Mouse (Mus musculus) stomach, embryonic 16.5 days (tissue): Measurements from ENCODE around the gene Epb41l1. TPM values are rescaled to one million over a fixed set of nuclear protein-coding genes. Genes with fewer than 3 reads are reported as not detected.
"Not testable (repeated sequence)": the region's sequence is repeated elsewhere in the genome, so short reads cannot be mapped to it uniquely, and the experiment has no call there.

ENCODE experiments used
- ATAC-seq: fragments of 200-750 bp; cut with Nextera tagmentation; 2 replicates; pipeline ENCODE4 v1.8.0; 2017; ENCODE audit warnings: moderate number of reproducible peaks, moderate TSS enrichment; ENCODE audit not compliant: insufficient read depth, low FRiP score
- H3K27ac ChIP-seq: fragments of 300-500 bp; sonication (generic); 2 replicates; pipeline ENCODE4 v1.5.1; 2014; ENCODE audit warnings: low read length
- H3K27me3 ChIP-seq: fragments of 300-500 bp; sonication (generic); 2 replicates; pipeline ENCODE4 v1.6.1; 2014; ENCODE audit warnings: low read length, control low read depth, mixed read lengths; ENCODE audit not compliant: control insufficient read depth, insufficient read depth
- H3K36me3 ChIP-seq: fragments of 300-500 bp; sonication (generic); 2 replicates; pipeline ENCODE4 v1.6.1; 2014; ENCODE audit warnings: low read length; ENCODE audit not compliant: control insufficient read depth, insufficient read depth
- H3K4me1 ChIP-seq: fragments of 300-500 bp; sonication (generic); 2 replicates; pipeline ENCODE4 v1.6.1; 2014; ENCODE audit warnings: low read length, control low read depth, mixed read lengths; ENCODE audit not compliant: control insufficient read depth, insufficient read depth
- H3K4me2 ChIP-seq: fragments of 300-500 bp; sonication (generic); 2 replicates; pipeline ENCODE4 v1.6.1; 2014; ENCODE audit warnings: low read depth, low read length, mixed read lengths
- H3K4me3 ChIP-seq: fragments of 300-500 bp; sonication (generic); replicated peaks from 2 replicates; pipeline ENCODE4 v1.5.1; 2014; ENCODE audit warnings: mild to moderate bottlenecking, low read length
- H3K9ac ChIP-seq: fragments of 300-500 bp; sonication (generic); 2 replicates; pipeline ENCODE4 v1.6.1; 2014; ENCODE audit warnings: low read length
- H3K9me3 ChIP-seq: fragments of 300-500 bp; sonication (generic); replicated peaks from 2 replicates; pipeline ENCODE4 v1.6.1; 2016; ENCODE audit warnings: low read length, control low read depth; ENCODE audit not compliant: control insufficient read depth
- WGBS: fragments of 180-500 bp; shearing (Covaris S2); extraction: QIAGEN DNeasy Blood & Tissue Kit; methylation state at CpG from one replicate; pipeline ENCODE4 v1.1.7; 2014; 5-methylcytosine and 5-hydroxymethylcytosine counted together
- polyA plus RNA-seq: library from polyadenylated mRNA; unstranded; fragments of >200 nt; fragmentation: Nextera tagmentation; extraction: Ambion mirVana; gene quantifications from 2 replicates; pipeline ENCODE4 v1.2.1, GENCODE M21; 2015

Epb41l1 gene
- 3.0 and 3.1 TPM in 2 replicates for polyA plus RNA-seq

GRCm38 (mm10) chr2:156420694-156421380 lies at the start of gene Epb41l1:
Gene Epb41l1, plus strand, starts transcription at chr2:156420909.
- ATAC-seq: peak; percentile 74; the same call in 1 of the 2 replicates
- peak within 1 kb of the TSS; percentile 81 for H3K4me2 ChIP-seq
- H3K27me3 ChIP-seq: 0 out of 2 replicates have a peak, but pooled peaks cover 6% of the 10 kb centered on the region
- H3K9me3 ChIP-seq: no peaks in the 10 kb centered on the region
- peak within 1 kb of the TSS; percentile 60 for H3K27ac ChIP-seq
- H3K9ac ChIP-seq: peak within 1 kb of the TSS; percentile 79
- H3K4me1 ChIP-seq: peaks cover 13% of the 10 kb centered on the region
- no peaks in the 10 kb centered on the region for H3K36me3 ChIP-seq
- WGBS: under 1% methylated on average over 74 of the region's 76 CpGs
- peak within 1 kb of the TSS; percentile 68 for H3K4me3 ChIP-seq

DNA sequence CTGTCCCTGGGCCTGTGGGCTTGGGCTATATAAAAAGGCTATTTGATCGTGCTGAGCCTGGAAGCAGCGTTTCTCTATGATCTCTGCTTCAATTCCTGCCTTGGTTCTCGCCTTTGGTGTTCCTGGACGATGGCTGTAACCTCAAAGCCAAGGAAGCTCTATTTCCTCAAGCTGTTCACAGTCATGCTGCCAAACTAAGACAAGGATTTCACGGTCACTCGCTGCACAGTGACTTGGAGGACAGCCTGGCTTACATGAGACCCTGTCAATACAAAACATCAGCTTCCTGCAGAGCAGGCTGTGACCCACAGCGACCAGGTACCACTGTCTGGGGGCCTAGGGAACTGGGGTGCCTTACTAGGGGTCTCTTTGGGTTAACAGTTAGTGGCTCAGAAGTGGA lies 43.8 kb upstream of the Epb41l1 start:
- no peak overlapping the region for H3K27ac ChIP-seq
- H3K9ac ChIP-seq: no peak overlapping the region
- H3K4me2 ChIP-seq: no peak overlapping the region
- H3K4me3 ChIP-seq: no peak overlapping the region
- no peak for ATAC-seq
- H3K36me3 ChIP-seq: no peaks in the 10 kb centered on the region
- H3K9me3 ChIP-seq: no peaks in the 10 kb centered on the region
- WGBS: 80% methylated on average over 7 of the region's 7 CpGs
- no peaks in the 10 kb centered on the region for H3K27me3 ChIP-seq
- H3K4me1 ChIP-seq: no peaks in the 10 kb centered on the region

DNA sequence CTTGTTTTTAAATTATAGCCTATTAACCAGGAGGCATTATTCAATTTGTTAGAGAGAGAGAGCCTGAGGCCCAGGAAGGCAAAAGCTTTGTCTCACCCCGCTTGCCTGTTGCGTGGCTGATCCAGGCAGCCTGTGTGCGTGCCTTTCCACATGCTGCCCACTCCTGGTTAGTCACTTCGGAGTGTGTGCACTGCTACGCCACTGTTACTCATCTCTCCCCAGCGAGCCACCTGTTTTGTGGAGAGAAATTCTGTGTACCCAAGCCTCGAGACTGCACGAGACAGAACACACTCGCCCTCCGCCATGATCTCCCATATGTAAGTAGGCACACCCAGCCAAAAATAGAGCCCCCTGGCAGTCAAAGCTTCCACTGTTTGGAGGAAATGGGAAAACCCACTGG lies 40.8 kb upstream of the Epb41l1 start:
- Histone ChIP-seq H3K4me1 (no peaks in the 10 kb centered on the region), H3K36me3 (no peaks in the 10 kb centered on the region), H3K27ac (no peak overlapping the region), H3K4me3 (no peak overlapping the region), H3K27me3 (no peaks in the 10 kb centered on the region), H3K4me2 (no peak overlapping the region), H3K9me3 (0 out of 2 replicates have a peak, but pooled peaks cover 3% of the 10 kb centered on the region), H3K9ac (no peak overlapping the region)
- 84% methylated on average over 10 of the region's 10 CpGs for WGBS
- ATAC-seq: no peak

DNA sequence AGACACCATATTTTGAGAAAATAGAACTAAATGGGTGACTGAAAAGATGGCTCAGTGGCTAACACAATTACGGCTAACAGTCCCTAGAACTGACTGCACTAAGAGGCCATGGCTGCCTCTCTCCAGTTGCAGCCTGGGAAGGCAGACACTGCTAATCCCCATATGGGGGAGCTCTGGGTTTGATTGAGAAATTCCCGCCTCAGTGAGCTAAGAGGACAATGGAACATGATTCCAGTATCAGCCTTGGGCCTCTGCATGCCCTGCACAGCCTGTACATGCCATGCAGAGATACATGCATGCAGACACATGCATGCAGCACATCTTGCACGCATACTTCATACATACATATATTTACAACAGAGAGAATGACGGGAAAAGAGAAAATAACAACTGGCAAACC lies 39.4 kb upstream of the Epb41l1 start:
- Histone ChIP-seq H3K27ac (no peak overlapping the region), H3K4me3 (no peak overlapping the region), H3K36me3 (no peaks in the 10 kb centered on the region), H3K4me1 (no peaks in the 10 kb centered on the region), H3K27me3 (no peaks in the 10 kb centered on the region), H3K4me2 (no peak overlapping the region), H3K9me3 (0 out of 2 replicates have a peak, but pooled peaks cover 3% of the 10 kb centered on the region), H3K9ac (no peak overlapping the region)
- 75% methylated on average over 4 of the region's 4 CpGs for WGBS
- ATAC-seq: no peak

GRCm38 (mm10) chr2:156392461-156393154 lies 28.1 kb upstream of the Epb41l1 start:
- not testable (repeated sequence) for H3K27ac ChIP-seq, H3K4me1 ChIP-seq, H3K36me3 ChIP-seq, H3K9me3 ChIP-seq, H3K27me3 ChIP-seq
- ATAC-seq: peak; percentile 89
- WGBS: 0% methylated on average over 1 of the region's 63 CpGs
- H3K9ac ChIP-seq: peak overlapping the region; percentile 62
- peak overlapping the region; percentile 45 for H3K4me2 ChIP-seq
- H3K4me3 ChIP-seq: peak overlapping the region; percentile 42

DNA sequence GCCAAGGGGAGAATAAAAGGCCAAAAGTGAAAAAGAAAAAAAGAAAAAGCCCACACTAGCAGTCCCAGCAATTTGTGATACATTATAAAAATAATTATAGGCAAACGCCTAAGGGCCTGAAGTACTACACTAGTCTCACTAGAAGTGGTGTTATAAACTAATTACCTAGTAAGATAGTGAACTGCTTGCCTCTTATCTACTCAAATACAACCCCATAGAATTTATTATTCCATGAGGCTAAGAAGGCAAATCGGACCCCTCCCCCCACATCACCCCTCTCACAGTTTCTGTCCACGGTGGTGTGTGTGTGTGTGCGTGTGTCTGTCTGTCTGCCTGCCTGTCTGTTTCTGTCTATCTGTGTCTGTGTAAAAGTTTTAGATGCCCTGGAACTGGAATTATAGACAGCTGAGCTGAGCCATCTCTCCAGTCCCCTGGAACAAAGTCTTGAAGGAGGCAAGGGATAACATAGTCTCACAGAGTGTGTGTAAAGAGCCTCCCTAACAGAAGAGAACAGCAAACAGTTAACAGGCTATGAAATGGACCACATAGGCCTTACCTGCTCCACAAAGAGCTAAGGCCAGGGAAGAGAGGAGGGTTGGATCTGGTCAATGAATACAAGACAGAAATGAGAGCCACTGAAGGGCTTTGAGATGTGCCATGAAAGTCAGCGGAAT lies 27.4 kb upstream of the Epb41l1 start:
- 0 out of 2 replicates have a peak, but pooled peaks have one; percentile 9 for ATAC-seq
- peak overlapping the region; percentile 45 for H3K4me2 ChIP-seq
- no peaks in the 10 kb centered on the region for H3K27me3 ChIP-seq
- H3K27ac ChIP-seq: no peak overlapping the region
- WGBS: 55% methylated on average over 5 of the region's 5 CpGs
- no peaks in the 10 kb centered on the region for H3K9me3 ChIP-seq
- no peaks in the 10 kb centered on the region for H3K36me3 ChIP-seq
- no peaks in the 10 kb centered on the region for H3K4me1 ChIP-seq
- H3K4me3 ChIP-seq: peak overlapping the region; percentile 42
- H3K9ac ChIP-seq: no peak overlapping the region

DNA sequence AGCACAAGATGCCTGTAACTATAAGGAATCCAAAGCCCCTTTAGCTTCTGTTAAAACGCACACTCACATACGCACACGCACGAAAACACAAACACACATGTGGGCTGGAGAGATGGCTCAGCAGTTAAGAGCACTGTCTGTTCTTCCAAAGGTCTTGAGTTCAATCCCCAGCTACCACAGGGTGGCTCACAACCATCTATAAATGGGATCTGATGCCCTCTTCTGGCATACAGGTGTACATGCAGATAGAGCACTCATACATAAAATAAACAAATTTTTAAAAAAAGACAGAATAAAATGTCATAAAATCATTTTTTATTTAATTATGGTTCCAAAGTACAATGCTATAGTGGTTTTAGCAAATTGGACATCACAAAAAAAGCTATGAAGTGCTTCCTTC lies 26.4 kb upstream of the Epb41l1 start:
- H3K9me3 ChIP-seq: no peaks in the 10 kb centered on the region
- WGBS: 95% methylated on average over 4 of the region's 4 CpGs
- no peaks in the 10 kb centered on the region for H3K4me1 ChIP-seq
- H3K36me3 ChIP-seq: no peaks in the 10 kb centered on the region
- H3K4me3 ChIP-seq: no peak overlapping the region
- no peak overlapping the region for H3K27ac ChIP-seq
- no peak overlapping the region for H3K4me2 ChIP-seq
- no peaks in the 10 kb centered on the region for H3K27me3 ChIP-seq
- no peak overlapping the region for H3K9ac ChIP-seq
- no peak for ATAC-seq

- H3K9ac ChIP-seq: no peak overlapping the region
- H3K4me3 ChIP-seq: no peak overlapping the region
- H3K4me1 ChIP-seq: 0 out of 2 replicates have a peak, but pooled peaks cover 2% of the 10 kb centered on the region
- no peak overlapping the region for H3K27ac ChIP-seq
- 75% methylated on average over 2 of the region's 2 CpGs for WGBS
- no peak overlapping the region for H3K4me2 ChIP-seq
- H3K36me3 ChIP-seq: no peaks in the 10 kb centered on the region
- H3K27me3 ChIP-seq: no peaks in the 10 kb centered on the region
- ATAC-seq: no peak
- no peaks in the 10 kb centered on the region for H3K9me3 ChIP-seq
Measured at GRCm38 (mm10) chr2:156396096-156396495, 24.6 kb upstream of the Epb41l1 start.

GRCm38 (mm10) chr2:156397988-156398387 lies 22.7 kb upstream of the Epb41l1 start:
- no peaks in the 10 kb centered on the region for H3K27me3 ChIP-seq
- H3K9me3 ChIP-seq: no peaks in the 10 kb centered on the region
- H3K27ac ChIP-seq: no peak overlapping the region
- H3K4me2 ChIP-seq: no peak overlapping the region
- no peak for ATAC-seq
- 91% methylated on average over 7 of the region's 7 CpGs for WGBS
- H3K4me1 ChIP-seq: 0 out of 2 replicates have a peak, but pooled peaks cover 3% of the 10 kb centered on the region
- no peaks in the 10 kb centered on the region for H3K36me3 ChIP-seq
- H3K9ac ChIP-seq: no peak overlapping the region
- H3K4me3 ChIP-seq: no peak overlapping the region
